Mouse (Mus musculus): ENCODE results near the gene Lrig3.

DNA sequence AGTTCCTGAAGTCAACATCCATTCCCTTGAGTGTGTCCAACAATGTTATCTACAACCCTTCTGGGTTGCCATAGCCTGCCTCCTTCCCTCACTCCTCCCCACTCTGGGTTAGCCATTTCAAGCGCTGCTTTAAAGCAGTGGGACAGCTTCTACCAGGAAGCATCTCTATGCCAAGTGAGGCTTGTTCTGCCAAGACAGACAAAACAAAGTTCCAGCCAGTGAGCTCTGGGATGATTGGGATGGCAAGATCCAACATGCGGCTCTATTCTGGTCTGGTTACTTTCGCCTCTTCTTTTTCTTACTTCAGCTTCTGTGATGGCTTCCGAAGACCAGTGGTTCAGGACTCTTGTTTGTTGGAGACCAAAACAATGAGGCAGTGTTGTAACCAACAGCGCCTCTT lies 16.0 kb downstream of the Lrig3 start:
- TF ChIP-seq GATA1 (IDR thresholded peaks at IDR 0.05; ENCODE audit: low read length): no peak
- TF ChIP-seq TAL1 (IDR thresholded peaks at IDR 0.05; ENCODE audit: low read length): no peak
